Mouse (Mus musculus): Measurements from ENCODE around the gene Arid4a. TPM values are rescaled to one million over a fixed set of nuclear protein-coding genes. Genes with fewer than 3 reads are reported as not detected.
"Not testable (repeated sequence)": the region's sequence is repeated elsewhere in the genome, so short reads cannot be mapped to it uniquely, and the experiment has no call there.

Arid4a gene
- total RNA-seq, 2 experiments from 2014 or later = 18.6 to 20.3 TPM

DNA sequence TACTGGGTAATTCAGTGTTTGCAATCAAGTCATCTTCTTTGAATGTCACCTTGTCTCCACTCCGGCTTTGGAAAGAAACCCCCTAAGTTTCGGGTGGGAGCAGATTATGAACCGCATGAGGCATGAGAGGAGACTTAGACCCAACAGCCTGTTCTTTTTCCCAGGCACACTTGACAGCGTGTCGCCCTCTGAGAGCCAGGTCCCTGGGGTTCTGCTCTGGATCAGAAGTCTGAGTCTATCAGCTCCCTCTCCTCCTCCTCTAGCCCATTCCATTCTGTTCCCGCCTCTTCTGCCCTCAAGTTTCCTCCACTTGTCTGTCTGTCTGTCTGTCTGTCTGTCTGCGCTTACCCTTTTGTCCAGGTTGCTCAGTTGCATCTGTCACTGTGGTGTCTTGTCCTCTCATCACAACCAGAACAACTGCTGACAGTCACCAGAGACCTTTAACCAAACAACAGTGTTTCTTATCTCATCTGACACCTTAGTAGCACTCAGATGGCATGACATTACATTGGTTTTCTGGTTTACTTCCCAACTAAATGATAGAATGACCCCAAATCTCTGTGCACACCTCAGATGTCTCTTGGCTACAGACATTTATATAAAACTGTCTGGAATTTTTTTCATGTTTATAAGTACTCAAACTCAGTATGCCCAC lies 36.7 kb downstream of the Arid4a start:
- no peak for DNase-seq (ENCODE audit: low spot score in 2 of 2)

DNA sequence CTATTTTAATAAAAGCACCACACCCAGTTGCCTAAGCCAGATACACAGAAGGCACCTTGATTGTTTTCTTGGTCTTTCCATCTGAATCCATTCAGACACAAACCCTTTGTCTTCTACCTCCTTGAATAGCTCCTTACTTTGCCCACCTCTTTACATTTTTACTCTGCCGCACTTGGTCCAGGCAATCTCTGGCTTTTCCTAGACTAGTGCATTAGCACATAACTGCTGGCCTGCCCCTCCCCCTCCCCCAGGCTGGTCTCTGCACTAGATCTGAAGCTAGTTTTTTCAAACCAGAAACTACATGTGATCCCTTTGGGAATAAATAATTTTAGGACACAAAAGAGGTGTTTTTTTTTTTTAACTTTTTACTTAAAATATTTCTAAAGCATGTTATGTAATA lies 37.2 kb downstream of the Arid4a start:
- DNase-seq (ENCODE audit: low spot score in 2 of 2) = no peak

DNA sequence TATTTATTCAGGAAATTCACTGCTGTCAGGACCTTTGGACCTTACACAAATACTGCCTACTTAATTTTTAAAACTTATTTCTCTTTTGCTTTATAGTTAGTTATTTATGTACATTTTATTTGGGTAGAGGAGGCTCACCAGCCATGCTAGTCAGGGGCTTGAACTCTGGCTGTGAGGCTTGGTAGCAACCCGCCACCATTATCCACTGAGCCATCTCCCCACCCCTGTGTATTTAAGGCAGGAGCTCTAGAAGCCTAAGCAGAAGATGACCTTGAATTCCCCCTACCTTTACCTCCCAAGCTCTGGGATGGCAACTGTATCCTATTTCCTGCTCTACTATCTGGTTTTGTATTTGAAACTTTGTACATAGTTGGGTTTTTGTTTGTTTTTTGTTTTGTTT lies 37.7 kb downstream of the Arid4a start:
- no peak for DNase-seq (ENCODE audit: low spot score in 2 of 2)

DNA sequence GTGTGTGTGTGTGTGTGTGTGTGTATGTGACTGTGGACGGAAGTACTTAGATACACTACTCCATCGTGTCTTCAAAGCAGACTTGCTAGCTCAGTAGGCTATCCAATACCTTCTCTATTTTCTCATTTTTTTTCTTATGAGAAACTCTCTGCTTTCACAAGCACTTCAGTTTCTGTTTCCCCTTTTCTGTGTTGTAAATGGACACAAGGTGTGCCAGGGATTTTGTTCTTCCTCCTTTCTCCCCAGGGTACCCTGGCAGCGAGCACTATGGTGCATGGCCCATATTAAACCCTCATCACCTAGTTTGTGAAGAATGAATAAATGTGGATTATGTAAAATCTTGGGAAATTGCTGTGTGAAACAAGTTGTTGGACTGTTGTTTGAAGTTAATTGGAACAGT lies 39.7 kb downstream of the Arid4a start:
- no peak for DNase-seq (ENCODE audit: low spot score in 2 of 2)

DNA sequence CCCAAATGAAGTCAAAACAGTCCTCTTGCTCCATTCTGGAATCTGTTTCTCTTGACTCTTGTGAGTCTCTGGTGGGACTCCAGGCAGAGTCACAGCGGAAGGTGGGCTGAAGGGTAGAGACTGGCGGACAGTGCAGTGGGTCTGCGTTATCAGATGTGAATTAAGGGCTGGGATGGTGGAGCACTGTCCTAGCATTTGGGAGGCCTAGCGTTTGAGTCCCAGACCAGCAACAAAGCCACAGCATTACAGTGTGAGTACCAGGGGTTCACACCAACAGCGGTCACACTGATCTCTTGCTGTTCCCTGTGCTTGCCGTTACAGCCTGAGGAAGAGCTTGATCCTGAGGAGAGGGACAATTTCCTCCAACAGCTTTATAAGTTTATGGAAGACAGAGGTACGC lies 44.0 kb downstream of the Arid4a start:
- no peak for DNase-seq (ENCODE audit: low spot score in 2 of 2)

DNA sequence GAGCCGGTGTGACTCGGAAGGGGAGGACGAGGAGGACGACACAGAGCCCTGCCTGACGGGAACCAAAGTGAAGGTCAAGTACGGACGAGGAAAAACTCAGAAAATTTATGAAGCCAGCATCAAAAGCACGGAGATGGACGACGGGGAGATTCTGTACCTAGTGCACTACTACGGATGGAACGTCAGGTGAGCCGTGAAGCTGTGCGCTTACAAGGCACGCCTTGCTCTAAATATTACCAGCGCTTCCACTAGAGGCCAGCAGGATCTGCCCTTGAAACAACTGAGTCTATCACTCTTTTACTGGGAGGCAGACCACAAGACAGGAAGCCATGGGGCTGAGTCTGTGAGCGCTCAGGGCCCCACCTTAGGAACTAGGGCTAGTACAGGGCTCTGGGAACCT lies 54.1 kb downstream of the Arid4a start:
- DNase-seq (ENCODE audit: low spot score in 2 of 2) = no peak

DNA sequence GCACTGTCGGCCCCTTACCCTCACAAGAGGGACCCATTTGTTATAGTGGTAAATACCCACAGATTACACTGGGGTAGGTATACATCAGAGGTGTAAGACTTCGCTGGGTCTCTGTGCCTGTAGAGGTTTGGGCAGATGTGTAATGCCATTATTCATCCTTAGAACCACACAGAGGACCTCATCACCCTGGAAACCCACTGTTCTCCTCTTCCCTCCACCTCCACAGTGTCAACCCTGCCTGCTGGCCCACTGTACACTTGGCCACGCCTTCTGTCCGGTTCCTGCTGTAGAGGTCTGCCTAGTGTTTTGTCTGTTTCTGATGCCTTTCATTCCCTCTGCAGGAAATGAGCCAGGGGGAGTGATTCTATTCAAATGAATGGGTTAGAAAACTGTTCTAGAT lies 56.3 kb downstream of the Arid4a start:
- DNase-seq (ENCODE audit: low spot score in 2 of 2) = no peak

DNA sequence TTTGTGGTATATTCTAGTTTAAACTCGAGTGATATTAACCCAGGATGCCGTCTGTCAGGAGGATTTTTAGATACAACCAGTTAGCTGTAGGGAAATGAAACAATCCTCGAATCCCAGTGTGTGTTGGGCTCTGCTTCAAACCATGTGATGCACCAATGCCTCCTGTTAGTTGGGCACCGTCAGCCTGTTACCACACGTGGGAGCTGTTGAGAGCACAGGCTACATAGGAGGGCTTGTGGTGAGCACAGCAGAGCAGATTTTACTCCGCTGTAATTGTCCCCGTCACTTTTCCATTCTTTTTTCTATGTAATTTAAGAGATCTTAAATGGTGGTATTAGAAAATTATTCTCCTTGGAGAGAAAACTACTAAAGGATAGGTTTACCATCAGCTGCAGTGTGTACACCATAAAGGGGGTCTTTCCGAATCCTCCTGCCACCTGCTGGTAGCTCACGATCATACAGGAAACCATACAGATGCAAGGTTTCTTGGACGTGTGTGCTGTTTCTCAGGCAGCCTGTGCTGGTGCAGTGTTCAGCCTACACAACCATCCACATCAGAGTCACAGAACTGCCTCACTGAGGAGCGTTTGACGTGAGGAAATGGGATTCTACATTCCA lies 57.4 kb downstream of the Arid4a start:
- DNase-seq (ENCODE audit: low spot score in 2 of 2) = no peak

DNA sequence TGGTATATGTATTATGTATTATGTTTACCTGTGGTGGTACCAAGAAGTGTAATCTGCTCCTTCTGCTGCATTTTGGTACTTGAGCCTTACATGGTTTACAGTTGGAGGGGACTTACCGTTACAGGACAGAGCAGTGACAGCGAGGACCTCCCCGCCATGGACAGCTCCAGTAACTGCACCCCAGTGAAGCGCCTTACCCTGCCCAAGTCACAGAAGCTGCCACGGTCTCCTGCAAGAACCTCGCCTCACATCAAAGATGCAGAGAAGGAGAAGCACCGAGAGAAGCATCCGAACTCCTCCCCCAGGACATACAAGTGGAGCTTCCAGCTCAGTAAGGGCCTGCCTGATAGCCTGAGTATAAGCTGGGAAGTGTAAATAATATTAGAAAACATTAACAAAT lies 70.5 kb downstream of the Arid4a start:
- DNase-seq (ENCODE audit: low spot score in 2 of 2) = no peak

DNA sequence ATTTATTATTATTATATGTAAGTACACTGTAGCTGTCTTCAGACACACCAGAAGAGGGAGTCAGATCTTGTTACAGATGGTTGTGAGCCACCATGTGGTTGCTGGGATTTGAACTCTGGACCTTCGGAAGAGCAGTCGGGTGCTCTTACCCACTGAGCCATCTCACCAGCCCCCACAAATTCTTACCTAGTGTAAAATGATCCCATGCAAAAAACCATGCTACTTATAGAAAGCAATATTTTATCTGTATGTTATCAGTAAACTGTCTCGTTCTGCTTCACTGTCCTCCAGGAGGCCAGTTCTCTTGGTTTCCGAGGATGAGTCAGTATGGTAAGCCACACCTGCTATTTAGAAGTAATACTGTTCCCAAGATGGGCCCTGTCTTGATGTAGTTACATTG lies 88.5 kb downstream of the Arid4a start:
- not testable (repeated sequence) for DNase-seq (ENCODE audit: low spot score in 2 of 2)

DNA sequence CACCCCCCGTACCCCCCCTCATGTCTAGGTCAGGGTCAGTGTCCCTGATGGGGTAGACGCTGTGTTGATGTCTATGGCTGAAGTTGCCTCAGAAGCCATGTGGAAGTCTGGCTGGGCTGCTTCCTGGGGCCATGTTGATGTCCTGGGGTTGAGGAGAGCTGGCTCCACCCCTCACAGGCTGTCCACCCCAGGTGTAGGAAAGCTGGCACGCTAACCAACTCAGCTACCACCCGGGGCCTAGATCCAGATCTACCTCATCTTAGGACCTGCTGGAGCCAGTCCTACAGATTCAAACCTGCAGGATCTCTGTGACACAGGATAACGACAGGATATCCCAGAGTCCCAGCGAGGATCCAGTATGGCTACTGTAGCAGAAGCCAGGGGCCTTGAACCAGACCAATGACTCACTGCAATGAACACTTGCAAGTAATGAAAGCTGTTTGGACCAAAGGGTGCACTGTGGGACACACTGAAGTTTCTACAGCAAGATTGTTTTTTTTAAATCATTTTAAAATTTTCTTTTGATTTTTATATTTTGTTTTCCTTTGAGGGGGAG lies 91.5 kb downstream of the Arid4a start:
- no peak for DNase-seq (ENCODE audit: low spot score in 2 of 2)

DNA sequence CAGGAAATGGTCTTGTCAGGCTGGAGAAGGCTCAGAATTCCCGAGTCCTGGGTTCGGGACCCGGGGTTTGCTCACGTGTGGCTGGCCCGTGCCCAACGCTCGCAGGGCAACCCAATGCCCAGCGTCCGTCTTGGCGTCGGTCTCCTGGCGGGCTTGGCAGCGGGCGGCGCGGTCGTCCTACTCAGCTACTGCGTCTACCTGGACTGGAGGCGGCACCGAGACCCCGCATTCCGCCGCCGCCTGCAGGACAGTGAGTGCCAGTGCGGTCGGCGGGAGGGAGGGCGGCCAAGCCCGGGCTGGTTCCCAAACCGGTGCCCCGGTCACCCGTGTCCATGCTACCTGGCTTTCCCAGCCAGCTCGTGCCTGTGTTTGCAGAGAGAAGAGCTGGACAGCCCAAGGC lies 95.5 kb downstream of the Arid4a start, which contains the start of gene Tomm20l:
TSS of gene Tomm20l (plus strand) at position 98 of the 400 bp plus-strand sequence.
- DNase-seq (ENCODE audit: low spot score in 2 of 2) = peak; percentile 44 to 50

DNA sequence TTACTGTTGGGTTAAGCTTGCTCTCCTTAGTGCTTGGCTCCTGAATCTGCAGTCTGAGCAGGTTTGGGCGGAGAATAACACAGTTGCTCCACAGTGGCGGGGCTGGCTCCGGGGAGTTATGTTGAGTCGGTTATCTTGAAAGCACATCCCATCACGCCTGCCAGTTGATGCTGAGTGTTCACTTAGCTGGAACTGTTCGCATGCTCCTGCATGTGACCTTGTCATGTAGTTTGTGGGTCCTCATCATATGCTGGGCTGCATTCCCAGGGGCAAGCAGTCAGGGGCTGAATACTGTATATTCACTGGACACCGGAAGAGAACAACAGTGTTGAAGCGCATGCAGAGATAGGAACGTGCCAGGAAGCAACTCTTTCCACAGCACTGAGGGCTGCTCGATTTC lies 97.3 kb downstream of the Arid4a start:
- DNase-seq (ENCODE audit: low spot score in 2 of 2) = no peak

DNA sequence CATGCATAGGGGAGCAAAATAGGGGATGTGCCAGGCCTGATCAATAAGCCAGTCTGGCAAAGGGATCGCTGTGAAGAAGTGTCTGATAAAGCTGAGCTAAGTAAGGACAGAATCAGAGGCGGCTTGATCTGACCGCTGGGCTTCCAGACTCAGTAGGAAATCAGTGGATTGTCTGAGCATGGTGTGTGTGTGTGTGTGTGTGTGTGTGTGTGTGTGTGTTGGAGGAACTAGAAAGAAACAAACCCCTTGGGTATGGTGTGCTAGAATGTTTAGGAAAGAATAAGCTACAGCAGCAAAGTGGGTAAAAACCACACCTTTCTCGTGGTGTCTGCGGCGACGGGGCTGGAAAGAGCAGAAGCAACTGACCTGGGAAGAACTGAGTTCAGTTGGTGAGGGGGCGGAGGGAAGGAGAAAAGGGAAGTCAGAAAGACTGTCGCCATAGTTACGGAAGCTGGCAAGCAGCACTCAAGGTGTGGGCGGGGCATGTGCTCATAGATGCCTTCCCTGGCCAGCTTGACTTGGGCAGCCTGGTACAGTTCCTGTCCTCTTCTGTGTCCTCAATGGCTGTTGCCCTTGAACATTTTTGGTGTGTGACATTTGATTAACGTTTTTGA lies 98.0 kb downstream of the Arid4a start:
- DNase-seq (ENCODE audit: low spot score in 2 of 2) = peak; percentile 31 to 34

DNA sequence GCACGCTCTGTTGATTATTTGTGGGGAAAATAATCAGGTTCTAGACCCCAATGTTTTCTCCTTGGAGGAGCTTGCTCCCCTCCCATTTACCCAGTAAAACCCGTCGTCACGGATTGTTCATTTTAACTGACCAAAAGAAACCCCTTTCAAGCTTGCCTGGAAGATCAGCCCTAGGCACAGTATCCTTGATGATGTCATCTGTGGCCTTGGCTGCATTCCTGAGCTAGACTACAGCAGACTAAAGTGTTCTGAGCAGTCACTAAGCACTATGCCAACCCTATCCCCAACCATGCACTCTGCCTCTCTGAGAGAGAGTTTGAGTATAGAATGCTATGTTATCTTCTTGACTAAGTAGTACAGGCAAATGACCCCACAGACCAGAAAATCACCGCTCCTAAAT lies 100.6 kb downstream of the Arid4a start:
- peak in 1 of 2 experiments; percentile 52 for DNase-seq (ENCODE audit: low spot score in 2 of 2)

DNA sequence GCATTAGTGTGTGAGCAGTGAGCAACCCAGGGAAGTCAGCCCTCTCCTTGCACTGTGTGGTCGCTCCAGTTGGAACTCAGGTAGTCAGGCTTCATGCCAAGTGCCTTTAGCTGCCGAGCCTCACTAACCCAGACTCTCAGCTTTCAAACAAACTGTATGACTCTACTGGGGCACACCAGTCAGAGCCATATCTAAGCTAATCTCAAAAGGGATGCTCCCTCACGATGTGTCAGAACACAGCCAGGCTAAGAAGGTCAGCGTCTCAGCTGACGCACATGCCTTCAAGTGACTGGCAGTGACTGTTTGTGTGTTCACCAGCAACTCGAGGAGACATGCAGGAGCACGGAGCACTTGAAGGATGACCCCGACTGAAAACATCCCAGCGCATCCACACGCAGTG lies 106.9 kb downstream of the Arid4a start:
- no peak for DNase-seq (ENCODE audit: low spot score in 2 of 2)

DNA sequence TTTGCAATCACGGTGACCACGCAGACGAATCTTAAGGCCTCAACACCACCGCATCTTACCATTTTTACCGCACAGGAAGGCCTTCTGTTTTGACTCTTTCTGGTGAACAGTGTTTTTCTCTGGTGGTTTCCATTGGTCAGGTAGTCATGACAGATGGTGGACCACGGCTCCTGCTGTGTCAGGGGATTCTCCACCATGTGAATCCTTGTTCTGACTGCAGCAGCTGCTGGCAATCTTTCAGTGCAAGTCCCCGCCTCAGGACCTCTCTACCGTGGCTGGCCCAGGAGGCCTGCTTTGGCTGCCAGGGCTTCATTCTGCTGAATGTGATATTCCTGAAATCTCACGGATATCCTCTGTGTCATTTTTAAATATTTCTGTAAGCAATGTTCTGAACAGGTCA lies 107.5 kb downstream of the Arid4a start:
- no peak for DNase-seq (ENCODE audit: low spot score in 2 of 2)

DNA sequence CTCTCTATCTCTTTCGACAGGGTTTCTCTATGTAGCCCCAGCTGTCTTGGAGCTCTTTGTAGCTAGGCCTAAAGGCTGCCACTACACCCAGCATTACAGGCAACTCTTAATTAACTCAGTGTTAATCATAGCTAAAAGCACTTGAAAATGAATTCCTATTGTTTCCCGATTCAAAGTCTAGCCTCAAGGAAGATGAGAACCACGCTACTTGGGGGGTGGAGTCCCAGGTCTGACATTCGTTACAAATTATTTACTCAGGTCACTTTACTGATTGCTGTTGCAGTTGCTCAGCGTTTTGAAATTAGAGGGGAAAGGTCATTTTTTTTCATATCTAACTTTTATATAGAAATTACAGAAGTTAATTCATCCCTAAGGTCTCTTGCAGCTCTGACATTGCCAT lies 119.8 kb downstream of the Arid4a start:
- no peak for DNase-seq (ENCODE audit: low spot score in 2 of 2)

DNA sequence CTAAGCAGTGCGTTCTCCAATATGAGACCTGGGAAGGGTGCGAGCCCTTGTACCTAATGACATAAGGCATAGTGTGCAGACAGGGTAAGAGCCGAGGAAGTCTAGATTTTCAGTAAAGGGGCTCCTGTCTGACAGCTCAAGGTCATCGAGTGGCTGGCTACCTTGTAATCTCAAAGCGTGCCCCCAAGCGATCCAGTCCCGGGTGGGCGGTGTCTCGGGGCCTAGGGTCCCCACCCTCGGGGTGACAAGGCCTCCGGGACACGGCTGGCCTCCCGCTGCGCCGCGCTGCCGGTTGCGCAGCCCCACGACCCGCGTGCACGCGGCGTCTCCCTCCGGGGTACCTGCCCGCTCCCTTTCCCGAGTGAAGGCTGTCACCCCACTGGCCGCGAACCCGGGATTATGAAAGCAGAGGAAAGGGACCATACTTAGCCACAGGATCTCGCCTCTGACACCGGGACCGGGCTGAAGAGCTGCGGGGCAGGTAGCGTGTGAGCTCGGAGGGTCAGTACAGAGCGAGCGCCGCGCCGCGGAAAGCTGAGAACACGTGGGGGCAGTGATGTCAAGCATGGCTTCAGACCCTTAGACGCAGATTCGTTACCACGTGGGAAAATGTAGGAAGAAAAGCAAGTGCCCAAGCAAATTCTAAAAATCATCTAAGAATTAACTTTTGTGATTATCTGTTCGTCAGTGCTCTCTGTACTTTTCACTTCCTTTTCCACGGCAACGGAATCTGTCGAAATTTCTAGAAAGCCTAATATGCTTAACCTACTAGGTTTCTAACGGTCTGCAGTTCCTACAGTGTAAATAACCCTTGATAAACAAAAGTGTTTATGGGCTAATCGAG lies 120.6 kb downstream of the Arid4a start, which contains the start of the genes Timm9 and 2700049A03Rik:
TSS of gene Timm9 (minus strand) at position 555 of the 844 bp plus-strand sequence.
TSS of gene 2700049A03Rik (plus strand) at position 719 of the 844 bp plus-strand sequence.
- peak; percentile 74 to 76 for DNase-seq (ENCODE audit: low spot score in 2 of 2)

DNA sequence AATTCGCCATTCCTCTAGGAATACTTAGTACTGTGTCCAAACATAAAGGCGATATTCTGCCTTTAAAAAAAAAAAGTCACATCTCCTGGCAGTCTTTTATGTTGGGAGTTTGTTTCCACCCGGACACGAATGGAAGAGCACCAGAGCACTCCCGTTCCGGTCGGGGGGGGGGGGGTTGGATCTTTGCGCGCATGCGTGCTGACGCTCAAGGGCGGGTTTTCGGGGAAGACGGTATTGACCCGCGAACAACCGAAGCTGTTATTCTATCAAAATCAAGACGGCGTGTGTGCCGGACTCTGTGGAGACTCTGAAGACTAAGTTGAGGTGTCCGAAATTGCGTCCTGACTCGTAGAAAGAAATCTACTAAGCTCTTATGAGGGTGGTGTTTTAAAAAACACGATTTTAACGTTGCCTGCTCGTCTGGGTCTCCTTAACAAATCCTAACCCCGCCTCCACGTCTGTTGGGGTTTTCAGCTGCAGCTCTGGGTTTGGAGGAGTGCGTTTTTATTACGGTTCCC lies 121.2 kb downstream of the Arid4a start:
- peak; percentile 78 to 81 for DNase-seq (ENCODE audit: low spot score in 2 of 2)

DNA sequence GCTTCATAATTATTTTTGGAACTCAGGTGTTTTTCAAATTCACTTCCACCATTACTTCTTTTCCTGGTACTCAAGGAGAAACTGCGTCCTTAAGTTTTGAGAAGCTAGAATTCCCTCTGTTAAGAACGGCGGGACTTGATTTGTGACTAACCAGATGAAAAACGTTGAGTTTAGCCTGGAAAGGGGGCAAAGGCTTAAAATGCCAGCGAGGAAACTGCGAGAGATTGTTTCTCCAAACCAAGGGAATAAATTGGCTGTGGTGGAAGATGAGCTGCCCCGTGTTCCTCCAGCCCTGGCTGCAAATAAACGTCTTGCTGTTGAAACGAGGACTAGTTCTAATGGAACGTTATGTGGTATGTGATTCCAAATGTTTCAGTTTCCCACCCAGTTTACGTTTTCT lies 121.9 kb downstream of the Arid4a start:
- DNase-seq (ENCODE audit: low spot score in 2 of 2) = no peak
